ENCODE assay signal across 10 mouse cellular contexts in the genomic region with DNA sequence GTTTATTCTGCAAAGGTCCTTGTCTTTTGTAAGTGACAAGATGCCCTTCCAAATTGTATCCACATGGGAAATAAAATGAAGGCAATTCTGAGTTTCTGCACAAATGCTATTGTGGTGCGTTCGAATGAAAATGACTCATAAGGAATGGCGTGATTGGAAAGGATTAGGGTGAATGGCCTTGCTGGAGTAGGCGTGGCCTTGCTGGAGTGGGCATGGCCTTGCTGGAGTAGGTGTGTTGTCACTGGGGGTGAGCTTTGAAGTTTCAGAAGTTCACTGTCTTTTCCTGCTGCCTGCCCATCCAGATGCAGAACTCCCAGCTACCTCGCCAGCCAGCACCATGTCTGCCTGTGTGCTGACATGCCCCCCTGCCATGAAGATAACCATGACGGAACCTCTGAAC.
"Had no signal": no experiment of that assay in that cellular context is flagged by ENCODE, and none has a peak within 500 bp of the region (broad histone marks: within the 10 kb centered on the region; RNA-seq: fewer than 3 reads in every experiment).

No protein-coding gene starts in this region.

- ATAC-seq: liver, embryonic 12.5 days; midbrain, embryonic 16.5 days had no signal

- DNase-seq: kidney, postnatal 10 days; kidney, postnatal 36 days; layer of hippocampus, postnatal 36 days; left cerebral cortex, postnatal 4 days; lung, adult 18-20 months; lung, postnatal 14 days; thymus, adult 18-20 months; thymus, postnatal 36 days had no signal
